Mouse (Mus musculus): Measurements from ENCODE around the gene Copz1.

Copz1 gene

GRCm38 (mm10) chr15:103308876-103309580 is 36.5 kb downstream of the Copz1 start:
- no peak for DNase-seq (ENCODE audit: low spot score)

GRCm38 (mm10) chr15:103310365-103310910 is 37.9 kb downstream of the Copz1 start, which contains the start of gene Gpr84:
Gene Gpr84 (minus strand): TSS chr15:103310612.
- no peak for DNase-seq (ENCODE audit: low spot score)

GRCm38 (mm10) chr15:103313495-103314095 is 41.1 kb downstream of the Copz1 start:
- peak; percentile 86 for DNase-seq (ENCODE audit: low spot score)

- DNase-seq (ENCODE audit: low spot score) = no peak
These were observed 41.7 kb downstream of the Copz1 start for GRCm38 (mm10) chr15:103314181-103314580.

GRCm38 (mm10) chr15:103315011-103315502 is 42.5 kb downstream of the Copz1 start:
- DNase-seq (ENCODE audit: low spot score) = peak; percentile 44

GRCm38 (mm10) chr15:103315979-103316776 is 43.7 kb downstream of the Copz1 start:
- peak; percentile 46 for DNase-seq (ENCODE audit: low spot score)

- DNase-seq (ENCODE audit: low spot score) = no peak
These were observed 44.6 kb downstream of the Copz1 start for GRCm38 (mm10) chr15:103317120-103317519.

- no peak for DNase-seq (ENCODE audit: low spot score)
These were observed 45.2 kb downstream of the Copz1 start for GRCm38 (mm10) chr15:103317731-103318130.

- DNase-seq (ENCODE audit: low spot score) = no peak
These were observed 45.8 kb downstream of the Copz1 start for GRCm38 (mm10) chr15:103318201-103318816.

- peak; percentile 78 for DNase-seq (ENCODE audit: low spot score)
These were observed 48.6 kb downstream of the Copz1 start for GRCm38 (mm10) chr15:103321076-103321475.

GRCm38 (mm10) chr15:103322396-103322795 is 49.9 kb downstream of the Copz1 start:
- DNase-seq (ENCODE audit: low spot score) = no peak

GRCm38 (mm10) chr15:103323070-103323454 is 50.5 kb downstream of the Copz1 start:
- no peak for DNase-seq (ENCODE audit: low spot score)

- peak; percentile 92 for DNase-seq (ENCODE audit: low spot score)
These were observed 51.1 kb downstream of the Copz1 start for GRCm38 (mm10) chr15:103323455-103324247.

- DNase-seq (ENCODE audit: low spot score) = no peak
These were observed 60.6 kb downstream of the Copz1 start for GRCm38 (mm10) chr15:103333081-103333615.

GRCm38 (mm10) chr15:103333738-103334137 is 61.2 kb downstream of the Copz1 start:
- no peak for DNase-seq (ENCODE audit: low spot score)

GRCm38 (mm10) chr15:103334194-103334593 is 61.7 kb downstream of the Copz1 start:
- DNase-seq (ENCODE audit: low spot score) = no peak

GRCm38 (mm10) chr15:103335040-103335439 is 62.5 kb downstream of the Copz1 start:
- no peak for DNase-seq (ENCODE audit: low spot score)

- peak; percentile 46 for DNase-seq (ENCODE audit: low spot score)
These were observed 63.1 kb downstream of the Copz1 start for GRCm38 (mm10) chr15:103335488-103336235.

GRCm38 (mm10) chr15:103336996-103337667 is 64.6 kb downstream of the Copz1 start:
- no peak for DNase-seq (ENCODE audit: low spot score)

- DNase-seq (ENCODE audit: low spot score) = no peak
These were observed 66.3 kb downstream of the Copz1 start for GRCm38 (mm10) chr15:103338829-103339165.
